ENCODE assay signal across 8 mouse cellular contexts in the genomic region with DNA sequence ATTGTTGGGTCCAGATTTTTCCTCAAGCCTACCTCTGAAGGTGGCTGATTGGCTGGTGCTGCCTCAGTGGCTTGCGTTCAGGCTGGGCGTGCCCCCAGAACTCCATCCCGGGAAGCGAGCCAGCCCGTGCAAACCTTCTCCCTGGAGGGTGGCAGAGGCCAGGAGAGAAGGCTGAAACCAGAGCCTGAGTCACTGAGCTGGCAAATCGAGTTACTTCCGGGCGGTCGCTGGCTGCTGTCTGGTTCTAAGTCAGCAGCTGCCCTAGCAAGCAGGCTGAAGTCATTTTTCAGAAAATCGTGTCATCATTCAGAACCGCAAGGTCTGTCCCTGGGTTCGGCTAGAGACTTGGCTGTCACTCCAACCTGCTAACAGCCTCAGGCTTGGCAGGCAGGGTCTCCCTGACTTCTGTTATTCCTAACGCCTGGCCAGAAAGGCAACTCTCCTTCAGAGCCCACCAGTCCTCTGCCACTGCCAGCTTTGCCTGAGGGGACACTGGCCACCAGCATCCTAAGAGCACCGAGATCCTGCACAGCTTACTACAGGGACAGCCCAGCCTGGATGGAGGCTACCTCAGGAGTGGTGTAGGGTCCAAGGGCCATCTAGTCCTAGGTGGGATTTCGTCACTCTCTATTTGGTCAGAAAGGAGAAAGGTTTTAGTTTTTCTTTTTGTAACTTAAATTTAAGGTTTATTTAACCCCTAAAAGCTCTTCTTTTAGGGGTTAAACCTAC. TPM values are rescaled to one million over a fixed set of nuclear protein-coding genes. Genes with fewer than 3 reads are reported as not detected.
DNase-seq lines count a peak whose midpoint lies in the region; ATAC-seq and TF ChIP-seq lines count a peak whose summit lies in the region.

No protein-coding gene starts in this region.

- no peak overlapping the region for H3K27ac ChIP-seq in embryonic facial prominence, embryonic 11.5 days (replicated peaks; ENCODE audit: low read depth, low read length)
- no peak overlapping the region for H3K27ac ChIP-seq in lung, embryonic 16.5 days (ENCODE audit: low read length)
- no peak overlapping the region for H3K27ac ChIP-seq in left cerebral cortex, adult 2 months

- ATAC-seq in embryonic facial prominence, embryonic 11.5 days (replicated peaks; ENCODE audit: insufficient number of reproducible peaks, low FRiP score, low TSS enrichment, low read depth): no peak
- peak; percentile 21; the same call in 1 of the 2 replicates for ATAC-seq in lung, embryonic 16.5 days (ENCODE audit: low read depth)

- H3K9ac ChIP-seq in embryonic facial prominence, embryonic 11.5 days (replicated peaks; ENCODE audit: low read length): 0 out of 2 replicates have a peak overlapping the region, but pooled peaks have one; percentile 18
- H3K9ac ChIP-seq in lung, embryonic 16.5 days (ENCODE audit: low read length): no peak overlapping the region

- intact Hi-C loops in heart, postnatal 14 days (cut with DNase I): loop anchor here (2.0 kb wide), 1 partner anchor 13 kb away; no protein-coding TSS in a partner anchor
- intact Hi-C loops in left cerebral cortex, adult 2 months (cut with DNase I): no loop called here

- no peak for TF ChIP-seq CTCF in left cerebral cortex, adult 2 months (IDR thresholded peaks at IDR 0.05)

- no peak overlapping the region for H3K4me3 ChIP-seq in embryonic facial prominence, embryonic 11.5 days (ENCODE audit: low read depth, low read length)
- no peak overlapping the region for H3K4me3 ChIP-seq in lung, embryonic 16.5 days (ENCODE audit: low read length)
- no peak overlapping the region for H3K4me3 ChIP-seq in left cerebral cortex, adult 2 months

- WGBS in embryonic facial prominence, embryonic 11.5 days: 46% methylated on average over 15 of the region's 15 CpGs
- WGBS in lung, embryonic 16.5 days: 48% methylated on average over 15 of the region's 15 CpGs

- no peaks in the 10 kb centered on the region for H3K27me3 ChIP-seq in embryonic facial prominence, embryonic 11.5 days (ENCODE audit: control insufficient read depth, insufficient read depth, low read length)
- H3K27me3 ChIP-seq in lung, embryonic 16.5 days (ENCODE audit: control insufficient read depth, insufficient read depth, low read depth, low read length): no peaks in the 10 kb centered on the region

- H3K36me3 ChIP-seq in embryonic facial prominence, embryonic 11.5 days (replicated peaks; ENCODE audit: control insufficient read depth, insufficient read depth, low read depth, low read length): no peaks in the 10 kb centered on the region
- H3K36me3 ChIP-seq in lung, embryonic 16.5 days (ENCODE audit: control insufficient read depth, insufficient read depth, low read length): no peaks in the 10 kb centered on the region

- H3K9me3 ChIP-seq in embryonic facial prominence, embryonic 11.5 days (replicated peaks; ENCODE audit: control insufficient read depth, low read length): no peaks in the 10 kb centered on the region
- H3K9me3 ChIP-seq in lung, embryonic 16.5 days (ENCODE audit: control insufficient read depth, low read length): no peaks in the 10 kb centered on the region

- no peak overlapping the region for H3K4me2 ChIP-seq in embryonic facial prominence, embryonic 11.5 days (ENCODE audit: low read depth, low read length)
- H3K4me2 ChIP-seq in lung, embryonic 16.5 days (ENCODE audit: low read depth, low read length): no peak overlapping the region

- DNase-seq in 3134 (ENCODE audit: extremely low read depth, insufficient read length, low spot score) (peak; percentile 75), MN1 (ENCODE audit: low spot score) (peak; percentile 34)
- DNase-seq in embryonic facial prominence, embryonic 11.5 days (ENCODE audit: low spot score): no peak
- peak; percentile 71 to 81 for DNase-seq in heart, postnatal 14 days
- DNase-seq in c-Kit-positive CD71-positive TER-119-positive erythroid progenitor cells, embryonic 14.5 days (ENCODE audit: low spot score): no peak
- DNase-seq in layer of hippocampus, adult 18-20 months (ENCODE audit: low spot score in 2 of 2): no peak
- DNase-seq in left cerebral cortex, adult 2 months (ENCODE audit: extremely low spot score in 1 of 2, low spot score in 2 of 2): no peak

- 0 out of 2 replicates have a peak, but pooled peaks cover 2% of the 10 kb centered on the region for H3K4me1 ChIP-seq in embryonic facial prominence, embryonic 11.5 days (ENCODE audit: control insufficient read depth, insufficient read depth, low read length)
- peaks cover 20% of the 10 kb centered on the region for H3K4me1 ChIP-seq in lung, embryonic 16.5 days (replicated peaks; ENCODE audit: control insufficient read depth, insufficient read depth, low read length)

RNA-seq across cellular contexts. Expression of gene Tmem51, which starts 11.6 kb away (rescaled TPM):
- polyA plus RNA-seq in embryonic facial prominence, embryonic 11.5 days (2014; fragmentation: Nextera tagmentation; extraction: Ambion mirVana): 10.1 and 12.1 TPM in 2 replicates
- 10 to 100 TPM; 12.0 to 12.7 TPM for total RNA-seq in heart, postnatal 14 days (2021)
- 25.7 and 26.0 TPM in 2 replicates for polyA plus RNA-seq in lung, embryonic 16.5 days (2015; fragmentation: Nextera tagmentation; extraction: Ambion mirVana)
- 1 to 10 TPM; 3.5 to 4.5 TPM for total RNA-seq in layer of hippocampus, adult 18-20 months (2021)
- total RNA-seq in left cerebral cortex, adult 2 months (2021): 1 to 10 TPM; 4.9 to 5.6 TPM

Comparison
In these comparisons a context has a peak if more than half of its experiments do, and no peak if none do; other contexts are left out.
1. DNase-seq: peak in 3134 (single experiment), MN1 (single experiment) and heart, postnatal 14 days (2 of 2); none in embryonic facial prominence, embryonic 11.5 days (single experiment), c-Kit-positive CD71-positive TER-119-positive erythroid progenitor cells, embryonic 14.5 days (single experiment), layer of hippocampus, adult 18-20 months (0 of 2) and left cerebral cortex, adult 2 months (0 of 2).